In the genomic region with DNA sequence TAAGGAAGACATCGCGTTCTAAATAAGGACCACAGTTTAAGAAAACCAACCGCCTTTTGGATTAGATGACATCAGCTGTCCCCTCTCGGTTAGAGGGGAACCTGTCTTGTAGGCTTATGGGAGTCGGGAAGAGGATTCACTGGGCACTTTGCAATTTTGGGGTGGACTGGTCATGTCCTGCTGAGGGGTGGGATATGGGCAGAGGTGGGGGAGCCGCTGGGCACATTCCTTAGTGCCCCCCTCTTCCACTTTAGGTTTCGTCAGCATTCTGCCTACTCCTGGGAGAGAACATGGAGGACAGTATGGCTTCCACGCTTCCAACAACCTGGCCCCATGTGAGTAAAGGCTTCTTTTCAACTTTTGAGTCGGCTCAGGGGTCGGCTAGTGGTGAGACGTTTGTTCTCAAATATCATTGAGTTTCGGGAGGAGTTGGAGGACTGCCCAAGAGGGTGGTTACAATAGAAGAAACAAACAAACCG, we compare ENCODE assay signal across 8 mouse cellular contexts. TPM values are rescaled to one million over a fixed set of nuclear protein-coding genes. Genes with fewer than 3 reads are reported as not detected.
DNase-seq lines count a peak whose midpoint lies in the region; ATAC-seq lines count a peak whose summit lies in the region.

No protein-coding gene starts in this region.

- peak overlapping the region; percentile 84 for H3K27ac ChIP-seq in heart, embryonic 16.5 days (ENCODE audit: low read length)

- H3K9me3 ChIP-seq in heart, embryonic 16.5 days (replicated peaks; ENCODE audit: control insufficient read depth, low read length): peaks cover 38% of the 10 kb centered on the region
- peaks cover 25% of the 10 kb centered on the region for H3K9me3 ChIP-seq in megakaryocyte, embryonic 14.5 days

- no peaks in the 10 kb centered on the region for H3K27me3 ChIP-seq in heart, embryonic 16.5 days (ENCODE audit: control insufficient read depth, insufficient read depth, low read length)
- no peaks in the 10 kb centered on the region for H3K27me3 ChIP-seq in megakaryocyte, embryonic 14.5 days (replicated peaks)

- ATAC-seq in heart, embryonic 16.5 days (replicated peaks; ENCODE audit: extremely low read depth, insufficient read depth, low FRiP score): peak; percentile 37

- peaks cover 38% of the 10 kb centered on the region for H3K36me3 ChIP-seq in heart, embryonic 16.5 days (ENCODE audit: control insufficient read depth, insufficient read depth)
- H3K36me3 ChIP-seq in megakaryocyte, embryonic 14.5 days (replicated peaks; ENCODE audit: low read length): peaks cover 43% of the 10 kb centered on the region

- WGBS in heart, embryonic 16.5 days: 35% methylated on average over 13 of the region's 13 CpGs

- peak; percentile 48 for DNase-seq in adrenal gland, postnatal 14 days
- DNase-seq in adrenal gland, postnatal 25 days: no peak
- peak; percentile 16 for DNase-seq in urinary bladder, postnatal 14 days (ENCODE audit: low spot score)
- no peak for DNase-seq in urinary bladder, postnatal 10 days (ENCODE audit: low spot score)
- peak; percentile 21 to 39 for DNase-seq in layer of hippocampus, postnatal 10 days (ENCODE audit: low spot score in 2 of 2)
- no peak for DNase-seq in urinary bladder, adult 2 months (ENCODE audit: low spot score)

- H3K4me1 ChIP-seq in heart, embryonic 16.5 days (ENCODE audit: control insufficient read depth, insufficient read depth, low read length): peaks cover 3% of the 10 kb centered on the region; the same call in 1 of the 2 replicates
- peaks cover 17% of the 10 kb centered on the region for H3K4me1 ChIP-seq in megakaryocyte, embryonic 14.5 days

- H3K4me2 ChIP-seq in heart, embryonic 16.5 days (ENCODE audit: low read depth, low read length): peak overlapping the region; percentile 59

- H3K4me3 ChIP-seq in heart, embryonic 16.5 days (ENCODE audit: low read length): peak overlapping the region; percentile 87
- peak overlapping the region; percentile 94 for H3K4me3 ChIP-seq in megakaryocyte, embryonic 14.5 days (replicated peaks)

- H3K9ac ChIP-seq in heart, embryonic 16.5 days (ENCODE audit: low read length): peak overlapping the region; percentile 84

RNA-seq across cellular contexts. Expression of gene Zfp110, which starts 0.7 kb away (rescaled TPM):
- 22.8 and 23.2 TPM in 2 replicates for total RNA-seq in adrenal gland, postnatal 14 days (2021)
- total RNA-seq in adrenal gland, postnatal 25 days (2021): 23.1 and 27.2 TPM in 2 replicates
- 23.9 and 26.5 TPM in 2 replicates for polyA plus RNA-seq in heart, embryonic 16.5 days (2015; fragmentation: Nextera tagmentation; extraction: Ambion mirVana)
- 10 to 100 TPM; 13.6 to 21.8 TPM for total RNA-seq in layer of hippocampus, postnatal 10 days (2021)
- 0.65 TPM in 1 of 2 replicates, not detected in the other for polyA plus RNA-seq in megakaryocyte, embryonic 14.5 days (2012; ENCODE audit: insufficient read depth, low replicate concordance)
- 21.9 and 22.2 TPM in 2 replicates for polyA plus RNA-seq in urinary bladder, adult 2 months (2012; rRNA removed)

RNA-seq across cellular contexts. Expression of gene Zfp329, which starts 16.6 kb away (rescaled TPM):
- total RNA-seq in adrenal gland, postnatal 14 days (2021): 9.0 and 11.8 TPM in 2 replicates
- total RNA-seq in adrenal gland, postnatal 25 days (2021): 15.1 and 15.2 TPM in 2 replicates
- polyA plus RNA-seq in heart, embryonic 16.5 days (2015; fragmentation: Nextera tagmentation; extraction: Ambion mirVana): 8.9 and 11.2 TPM in 2 replicates
- total RNA-seq in layer of hippocampus, postnatal 10 days (2021): 10 to 100 TPM; 21.7 to 22.3 TPM
- polyA plus RNA-seq in megakaryocyte, embryonic 14.5 days (2012; ENCODE audit: insufficient read depth, low replicate concordance): not detected in 2 replicates
- 12.3 and 13.9 TPM in 2 replicates for polyA plus RNA-seq in urinary bladder, adult 2 months (2012; rRNA removed)

RNA-seq across cellular contexts. Expression of gene Zscan18, which starts 31.8 kb away (rescaled TPM):
- total RNA-seq in adrenal gland, postnatal 14 days (2021): 2.8 and 3.7 TPM in 2 replicates
- total RNA-seq in adrenal gland, postnatal 25 days (2021): 5.8 and 8.1 TPM in 2 replicates
- 4.4 and 5.9 TPM in 2 replicates for polyA plus RNA-seq in heart, embryonic 16.5 days (2015; fragmentation: Nextera tagmentation; extraction: Ambion mirVana)
- total RNA-seq in layer of hippocampus, postnatal 10 days (2021): 10 to 100 TPM; 19.9 to 25.0 TPM
- polyA plus RNA-seq in megakaryocyte, embryonic 14.5 days (2012; ENCODE audit: insufficient read depth, low replicate concordance): not detected in 2 replicates
- polyA plus RNA-seq in urinary bladder, adult 2 months (2012; rRNA removed): 3.2 and 3.8 TPM in 2 replicates

RNA-seq across cellular contexts. Expression of gene Zfp128, which starts 45.7 kb away (rescaled TPM):
- 3.7 and 4.7 TPM in 2 replicates for total RNA-seq in adrenal gland, postnatal 14 days (2021)
- total RNA-seq in adrenal gland, postnatal 25 days (2021): 3.6 and 3.7 TPM in 2 replicates
- polyA plus RNA-seq in heart, embryonic 16.5 days (2015; fragmentation: Nextera tagmentation; extraction: Ambion mirVana): 2.7 and 3.2 TPM in 2 replicates
- 1 to 10 TPM; 6.0 to 8.9 TPM for total RNA-seq in layer of hippocampus, postnatal 10 days (2021)
- 0.25 TPM in 1 of 2 replicates, not detected in the other for polyA plus RNA-seq in megakaryocyte, embryonic 14.5 days (2012; ENCODE audit: insufficient read depth, low replicate concordance)
- 2.5 TPM in 2 replicates for polyA plus RNA-seq in urinary bladder, adult 2 months (2012; rRNA removed)

Comparison
In these comparisons a context has a peak if more than half of its experiments do, and no peak if none do; other contexts are left out.
1. DNase-seq: peak in adrenal gland, postnatal 14 days (single experiment), urinary bladder, postnatal 14 days (single experiment) and layer of hippocampus, postnatal 10 days (2 of 2); none in adrenal gland, postnatal 25 days (single experiment), urinary bladder, postnatal 10 days (single experiment) and urinary bladder, adult 2 months (single experiment).